Mouse (Mus musculus): ENCODE results near the gene Adsl. TPM values are rescaled to one million over a fixed set of nuclear protein-coding genes. Genes with fewer than 3 reads are reported as not detected.

Adsl gene
- polyA plus RNA-seq, 1 experiment from 2014 or later, result 158 TPM

GRCm38 (mm10) chr15:80934841-80935240 is 13.4 kb upstream of the Adsl start:
- no peak overlapping the region for H3K4me3 ChIP-seq (ENCODE audit: low read depth, low read length)
- DNase-seq (ENCODE audit: low spot score, missing footprints) (no peak), ATAC-seq (ENCODE audit: low FRiP score) (no peak)
- 97% methylated on average over 5 of the region's 5 CpGs for WGBS
- no peak overlapping the region for H3K27ac ChIP-seq (ENCODE audit: low read depth, low read length)
- H3K9me3 ChIP-seq (ENCODE audit: control insufficient read depth, low read length), result no peaks in the 10 kb centered on the region
- H3K4me1 ChIP-seq (ENCODE audit: control insufficient read depth, insufficient read depth, low read length), result no peaks in the 10 kb centered on the region
- no peak overlapping the region for H3K4me2 ChIP-seq
- H3K9ac ChIP-seq (ENCODE audit: low read length), result no peak overlapping the region
- no peaks in the 10 kb centered on the region for H3K27me3 ChIP-seq (ENCODE audit: control insufficient read depth, insufficient read depth, low read length)
- no peaks in the 10 kb centered on the region for H3K36me3 ChIP-seq (ENCODE audit: control insufficient read depth, insufficient read depth, low read length)

GRCm38 (mm10) chr15:80936686-80937085 is 11.6 kb upstream of the Adsl start:
- Histone ChIP-seq H3K9ac (ENCODE audit: low read length) (no peak overlapping the region), H3K4me2 (no peak overlapping the region), H3K36me3 (ENCODE audit: control insufficient read depth, insufficient read depth, low read length) (no peaks in the 10 kb centered on the region), H3K4me1 (ENCODE audit: control insufficient read depth, insufficient read depth, low read length) (no peaks in the 10 kb centered on the region), H3K9me3 (ENCODE audit: control insufficient read depth, low read length) (no peaks in the 10 kb centered on the region), H3K4me3 (ENCODE audit: low read depth, low read length) (no peak overlapping the region), H3K27me3 (ENCODE audit: control insufficient read depth, insufficient read depth, low read length) (no peaks in the 10 kb centered on the region), H3K27ac (ENCODE audit: low read depth, low read length) (no peak overlapping the region)
- WGBS, result 79% methylated on average over 3 of the region's 3 CpGs
- DNase-seq (ENCODE audit: low spot score, missing footprints) (no peak), ATAC-seq (ENCODE audit: low FRiP score) (no peak)

- ATAC-seq (ENCODE audit: low FRiP score) (no peak), DNase-seq (ENCODE audit: low spot score, missing footprints) (no peak)
- H3K4me3 ChIP-seq (ENCODE audit: low read depth, low read length), result no peak overlapping the region
- no peaks in the 10 kb centered on the region for H3K36me3 ChIP-seq (ENCODE audit: control insufficient read depth, insufficient read depth, low read length)
- H3K9ac ChIP-seq (ENCODE audit: low read length), result no peak overlapping the region
- H3K4me1 ChIP-seq (ENCODE audit: control insufficient read depth, insufficient read depth, low read length), result no peaks in the 10 kb centered on the region
- no peaks in the 10 kb centered on the region for H3K9me3 ChIP-seq (ENCODE audit: control insufficient read depth, low read length)
- WGBS, result 73% methylated on average over 4 of the region's 4 CpGs
- H3K27ac ChIP-seq (ENCODE audit: low read depth, low read length), result no peak overlapping the region
- H3K27me3 ChIP-seq (ENCODE audit: control insufficient read depth, insufficient read depth, low read length), result no peaks in the 10 kb centered on the region
- H3K4me2 ChIP-seq, result no peak overlapping the region
These were observed 9.7 kb upstream of the Adsl start for GRCm38 (mm10) chr15:80938615-80939014.

GRCm38 (mm10) chr15:80939401-80939800 is 8.9 kb upstream of the Adsl start:
- 66% methylated on average over 5 of the region's 5 CpGs for WGBS
- H3K27ac ChIP-seq (ENCODE audit: low read depth, low read length), result no peak overlapping the region
- no peaks in the 10 kb centered on the region for H3K9me3 ChIP-seq (ENCODE audit: control insufficient read depth, low read length)
- no peak overlapping the region for H3K9ac ChIP-seq (ENCODE audit: low read length)
- no peaks in the 10 kb centered on the region for H3K36me3 ChIP-seq (ENCODE audit: control insufficient read depth, insufficient read depth, low read length)
- no peak for ATAC-seq (ENCODE audit: low FRiP score)
- H3K4me1 ChIP-seq (ENCODE audit: control insufficient read depth, insufficient read depth, low read length), result no peaks in the 10 kb centered on the region
- H3K4me3 ChIP-seq (ENCODE audit: low read depth, low read length), result no peak overlapping the region
- no peak overlapping the region for H3K4me2 ChIP-seq
- no peak for DNase-seq (ENCODE audit: low spot score, missing footprints)
- H3K27me3 ChIP-seq (ENCODE audit: control insufficient read depth, insufficient read depth, low read length), result no peaks in the 10 kb centered on the region

GRCm38 (mm10) chr15:80941468-80942040 is 6.7 kb upstream of the Adsl start:
- no peaks in the 10 kb centered on the region for H3K4me1 ChIP-seq (ENCODE audit: control insufficient read depth, insufficient read depth, low read length)
- H3K27me3 ChIP-seq (ENCODE audit: control insufficient read depth, insufficient read depth, low read length), result no peaks in the 10 kb centered on the region
- DNase-seq (ENCODE audit: low spot score, missing footprints), result peak; percentile 79
- H3K27ac ChIP-seq (ENCODE audit: low read depth, low read length), result no peak overlapping the region
- no peak for ATAC-seq (ENCODE audit: low FRiP score)
- H3K4me2 ChIP-seq, result no peak overlapping the region
- no peaks in the 10 kb centered on the region for H3K36me3 ChIP-seq (ENCODE audit: control insufficient read depth, insufficient read depth, low read length)
- no peak overlapping the region for H3K4me3 ChIP-seq (ENCODE audit: low read depth, low read length)
- no peak overlapping the region for H3K9ac ChIP-seq (ENCODE audit: low read length)
- H3K9me3 ChIP-seq (ENCODE audit: control insufficient read depth, low read length), result no peaks in the 10 kb centered on the region
- 86% methylated on average over 6 of the region's 6 CpGs for WGBS

GRCm38 (mm10) chr15:80945851-80946250 is 2.4 kb upstream of the Adsl start:
- Histone ChIP-seq H3K9me3 (ENCODE audit: control insufficient read depth, low read length) (no peaks in the 10 kb centered on the region), H3K9ac (ENCODE audit: low read length) (no peak overlapping the region), H3K4me3 (ENCODE audit: low read depth, low read length) (no peak overlapping the region), H3K4me1 (ENCODE audit: control insufficient read depth, insufficient read depth, low read length) (peaks cover 5% of the 10 kb centered on the region), H3K27me3 (ENCODE audit: control insufficient read depth, insufficient read depth, low read length) (no peaks in the 10 kb centered on the region), H3K4me2 (no peak overlapping the region), H3K27ac (ENCODE audit: low read depth, low read length) (no peak overlapping the region), H3K36me3 (ENCODE audit: control insufficient read depth, insufficient read depth, low read length) (no peaks in the 10 kb centered on the region; the same call in 1 of the 2 replicates)
- no peak for DNase-seq (ENCODE audit: low spot score, missing footprints)
- WGBS, result 66% methylated on average over 3 of the region's 3 CpGs
- ATAC-seq (ENCODE audit: low FRiP score), result no peak

GRCm38 (mm10) chr15:80949431-80949830 is 1.1 kb downstream of the Adsl start:
- no peaks in the 10 kb centered on the region for H3K27me3 ChIP-seq (ENCODE audit: control insufficient read depth, insufficient read depth, low read length)
- peaks cover 5% of the 10 kb centered on the region for H3K4me1 ChIP-seq (ENCODE audit: control insufficient read depth, insufficient read depth, low read length)
- ATAC-seq (ENCODE audit: low FRiP score) (no peak), DNase-seq (ENCODE audit: low spot score, missing footprints) (peak; percentile 64)
- H3K36me3 ChIP-seq (ENCODE audit: control insufficient read depth, insufficient read depth, low read length), result peaks cover 14% of the 10 kb centered on the region; the same call in 1 of the 2 replicates
- H3K4me2 ChIP-seq, result peak overlapping the region; percentile 67
- 67% methylated on average over 4 of the region's 4 CpGs for WGBS
- no peak overlapping the region for H3K27ac ChIP-seq (ENCODE audit: low read depth, low read length)
- peak overlapping the region; percentile 71 for H3K4me3 ChIP-seq (ENCODE audit: low read depth, low read length)
- H3K9me3 ChIP-seq (ENCODE audit: control insufficient read depth, low read length), result no peaks in the 10 kb centered on the region
- peak overlapping the region; percentile 83 for H3K9ac ChIP-seq (ENCODE audit: low read length)

GRCm38 (mm10) chr15:80950055-80950454 is 1.8 kb downstream of the Adsl start:
- peaks cover 8% of the 10 kb centered on the region for H3K4me1 ChIP-seq (ENCODE audit: control insufficient read depth, insufficient read depth, low read length)
- 92% methylated on average over 7 of the region's 7 CpGs for WGBS
- no peak overlapping the region for H3K27ac ChIP-seq (ENCODE audit: low read depth, low read length)
- no peaks in the 10 kb centered on the region for H3K9me3 ChIP-seq (ENCODE audit: control insufficient read depth, low read length)
- no peaks in the 10 kb centered on the region for H3K27me3 ChIP-seq (ENCODE audit: control insufficient read depth, insufficient read depth, low read length)
- no peak overlapping the region for H3K9ac ChIP-seq (ENCODE audit: low read length)
- H3K36me3 ChIP-seq (ENCODE audit: control insufficient read depth, insufficient read depth, low read length), result peaks cover 14% of the 10 kb centered on the region; the same call in 1 of the 2 replicates
- peak; percentile 57 for DNase-seq (ENCODE audit: low spot score, missing footprints)
- no peak for ATAC-seq (ENCODE audit: low FRiP score)
- H3K4me2 ChIP-seq, result no peak overlapping the region; the same call in 1 of the 2 replicates
- no peak overlapping the region for H3K4me3 ChIP-seq (ENCODE audit: low read depth, low read length)

GRCm38 (mm10) chr15:80953971-80954370 is 5.7 kb downstream of the Adsl start:
- Histone ChIP-seq H3K27ac (ENCODE audit: low read depth, low read length) (no peak overlapping the region), H3K4me2 (no peak overlapping the region), H3K27me3 (ENCODE audit: control insufficient read depth, insufficient read depth, low read length) (no peaks in the 10 kb centered on the region), H3K9me3 (ENCODE audit: control insufficient read depth, low read length) (no peaks in the 10 kb centered on the region), H3K4me1 (ENCODE audit: control insufficient read depth, insufficient read depth, low read length) (peaks cover 8% of the 10 kb centered on the region), H3K4me3 (ENCODE audit: low read depth, low read length) (no peak overlapping the region), H3K9ac (ENCODE audit: low read length) (no peak overlapping the region), H3K36me3 (ENCODE audit: control insufficient read depth, insufficient read depth, low read length) (peaks cover 24% of the 10 kb centered on the region)
- ATAC-seq (ENCODE audit: low FRiP score) (no peak), DNase-seq (ENCODE audit: low spot score, missing footprints) (no peak)
- 91% methylated on average over 9 of the region's 9 CpGs for WGBS
